Mouse (Mus musculus): ENCODE results near the gene Cep89.

GRCm38 (mm10) chr7:35349022-35349421 lies 47.8 kb upstream of the Cep89 start:
- TF ChIP-seq CTCF (IDR thresholded peaks at IDR 0.05; ENCODE audit: low read depth, low read length): no peak
- TF ChIP-seq POLR2A (IDR thresholded peaks at IDR 0.05; ENCODE audit: extremely low read depth, insufficient read depth, low read length): no peak
